Mouse (Mus musculus): ENCODE results near the gene Lrrtm4.

- no peak for TF ChIP-seq POLR2A (IDR thresholded peaks at IDR 0.05; ENCODE audit: insufficient read depth, low read depth, low read length)
- no peak for TF ChIP-seq CTCF (IDR thresholded peaks at IDR 0.05)
- no peak for TF ChIP-seq EP300 (IDR thresholded peaks at IDR 0.05; ENCODE audit: insufficient read depth, low read depth, low read length)
Observed at GRCm38 (mm10) chr6:80352307-80352706, 333.6 kb downstream of the Lrrtm4 start.
